In the genomic region with DNA sequence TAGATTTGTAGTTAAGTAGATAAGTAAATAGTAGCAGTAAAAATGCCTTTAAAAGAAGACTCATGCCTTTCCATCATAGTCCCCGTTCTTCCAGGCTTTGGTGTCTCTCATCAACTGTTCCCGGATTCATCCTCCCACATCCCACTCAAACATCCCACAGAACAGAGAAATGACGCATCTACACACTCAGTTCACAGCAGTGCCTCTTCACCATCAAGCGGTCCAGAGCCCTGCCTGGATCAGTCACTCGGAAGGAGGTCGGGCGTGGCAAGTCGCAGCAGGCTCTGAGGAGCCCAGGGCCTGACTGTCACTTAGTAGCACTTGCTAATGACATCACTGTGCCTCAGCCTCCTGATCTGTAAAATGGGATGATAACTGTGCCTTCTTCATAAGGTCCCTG, we compare ENCODE assay signal across 26 mouse cellular contexts.
A peak's percentile ranks its signal among the peaks of the same experiment; 100 is the strongest.
DNase-seq lines count a peak whose midpoint lies in the region; ATAC-seq and TF ChIP-seq lines count a peak whose summit lies in the region.
"Had no signal": no experiment of that assay in that cellular context is flagged by ENCODE, and none has a peak within 500 bp of the region (broad histone marks: within the 10 kb centered on the region; RNA-seq: fewer than 3 reads in every experiment).

No protein-coding gene starts in this region.

- peak overlapping the region; percentile 3; the same call in 1 of the 2 replicates for H3K27ac ChIP-seq in cerebellum, adult 2 months (ENCODE audit: insufficient read depth, low read length)
- H3K27ac ChIP-seq in hindbrain, embryonic 13.5 days: peak overlapping the region; percentile 78
- H3K27ac ChIP-seq in hindbrain, embryonic 11.5 days (ENCODE audit: low read depth, low read length): no peak overlapping the region; the same call in 1 of the 2 replicates
- no peak overlapping the region for H3K27ac ChIP-seq in cortical plate, adult 2 months (ENCODE audit: insufficient read depth, low read length)
- H3K27ac ChIP-seq: forebrain, embryonic 10.5 days; hindbrain, embryonic 15.5 days; intestine, embryonic 15.5 days; limb, embryonic 15.5 days; liver, embryonic 14.5 days had no signal

- no peak for TF ChIP-seq CTCF in cerebellum, adult 2 months (IDR thresholded peaks at IDR 0.05; ENCODE audit: borderline replicate concordance, insufficient read depth, low read depth, low read length)
- no peak for TF ChIP-seq CTCF in cortical plate, adult 2 months (IDR thresholded peaks at IDR 0.05; ENCODE audit: extremely low read depth, insufficient read depth, low read length)

- no peak overlapping the region for H3K4me3 ChIP-seq in cerebellum, adult 2 months (replicated peaks; ENCODE audit: insufficient read depth, low read depth, low read length)
- H3K4me3 ChIP-seq in hindbrain, embryonic 13.5 days: no peak overlapping the region
- H3K4me3 ChIP-seq in hindbrain, embryonic 11.5 days (ENCODE audit: low read depth, low read length): no peak overlapping the region
- H3K4me3 ChIP-seq in cortical plate, adult 2 months (ENCODE audit: insufficient read depth, low read length): no peak overlapping the region
- H3K4me3 ChIP-seq: forebrain, embryonic 10.5 days; heart, embryonic 12.5 days; hindbrain, embryonic 15.5 days; intestine, embryonic 15.5 days; limb, embryonic 15.5 days had no signal

- no peaks in the 10 kb centered on the region for H3K9me3 ChIP-seq in hindbrain, embryonic 13.5 days
- no peaks in the 10 kb centered on the region for H3K9me3 ChIP-seq in hindbrain, embryonic 11.5 days (ENCODE audit: control insufficient read depth, low read length)
- H3K9me3 ChIP-seq: forebrain, embryonic 10.5 days; heart, embryonic 12.5 days; hindbrain, embryonic 15.5 days; intestine, embryonic 15.5 days; limb, embryonic 15.5 days had no signal

- intact Hi-C loops in left cerebral cortex, postnatal 10 days (cut with DNase I): no loop called here

- H3K9ac ChIP-seq in hindbrain, embryonic 13.5 days: no peak overlapping the region
- no peak overlapping the region for H3K9ac ChIP-seq in hindbrain, embryonic 11.5 days (ENCODE audit: low read depth, low read length)
- H3K9ac ChIP-seq: heart, embryonic 12.5 days; hindbrain, embryonic 15.5 days; intestine, embryonic 15.5 days; limb, embryonic 15.5 days; liver, embryonic 14.5 days; lung, embryonic 14.5 days had no signal

- DNase-seq in cerebellum, adult 2 months: peak in 1 of 2 experiments; percentile 46
- no peak for DNase-seq in cerebellum, postnatal 10 days
- no peak for DNase-seq in hindbrain, embryonic 11.5 days (ENCODE audit: low spot score)
- DNase-seq in left cerebral cortex, adult 9 months (ENCODE audit: low spot score in 2 of 2): peak; percentile 58 to 71
- no peak for DNase-seq in left cerebral cortex, postnatal 10 days (ENCODE audit: extremely low spot score in 1 of 2, low spot score in 2 of 2)
- DNase-seq: adrenal gland, postnatal 14 days; cerebellum, adult 9-10 months; gastrocnemius, postnatal 25 days; heart, adult 18-20 months; heart, postnatal 10 days; kidney, adult 8-10 months; kidney, postnatal 10 days; right cerebral cortex, postnatal 14 days; thymus, postnatal 25 days had no signal

- 0 out of 2 replicates have a peak, but pooled peaks have one; percentile 12 for ATAC-seq in hindbrain, embryonic 13.5 days (ENCODE audit: low FRiP score)
- ATAC-seq in hindbrain, embryonic 11.5 days (ENCODE audit: low FRiP score): no peak
- no peak for ATAC-seq in megakaryocyte progenitor cell, adult 5-6 weeks (replicated peaks; ENCODE audit: poor library complexity)
- ATAC-seq: forebrain, embryonic 16.5 days; intestine, embryonic 15.5 days; midbrain, embryonic 16.5 days had no signal

- 19% methylated on average over 8 of the region's 8 CpGs for WGBS in cerebellum, adult 2 months
- 93% methylated on average over 8 of the region's 8 CpGs for WGBS in hindbrain, embryonic 13.5 days
- 94% methylated on average over 8 of the region's 8 CpGs for whole genome bisulfite sequencing in hindbrain, embryonic 11.5 days

- no peak overlapping the region for H3K4me2 ChIP-seq in hindbrain, embryonic 13.5 days
- no peak overlapping the region for H3K4me2 ChIP-seq in hindbrain, embryonic 11.5 days (replicated peaks; ENCODE audit: low read depth, low read length)
- H3K4me2 ChIP-seq: heart, embryonic 12.5 days; hindbrain, embryonic 15.5 days; intestine, embryonic 15.5 days; limb, embryonic 15.5 days; lung, embryonic 14.5 days had no signal

- no peaks in the 10 kb centered on the region for H3K27me3 ChIP-seq in cerebellum, adult 2 months (ENCODE audit: control insufficient read depth, insufficient read depth, low read length)
- H3K27me3 ChIP-seq in hindbrain, embryonic 13.5 days: no peaks in the 10 kb centered on the region
- no peaks in the 10 kb centered on the region for H3K27me3 ChIP-seq in hindbrain, embryonic 11.5 days (ENCODE audit: control insufficient read depth, insufficient read depth, low read length)
- H3K27me3 ChIP-seq: heart, embryonic 12.5 days; hindbrain, embryonic 15.5 days; intestine, embryonic 15.5 days; limb, embryonic 15.5 days had no signal

- H3K36me3 ChIP-seq in hindbrain, embryonic 13.5 days: peaks cover 3% of the 10 kb centered on the region
- no peaks in the 10 kb centered on the region for H3K36me3 ChIP-seq in hindbrain, embryonic 11.5 days (ENCODE audit: control insufficient read depth, insufficient read depth, low read length)
- H3K36me3 ChIP-seq: hindbrain, embryonic 15.5 days; intestine, embryonic 15.5 days; limb, embryonic 15.5 days had no signal

- TF ChIP-seq POLR2A in cerebellum, adult 2 months (IDR thresholded peaks at IDR 0.05; ENCODE audit: borderline replicate concordance, insufficient read depth, low read length): no peak
- 0 out of 2 replicates have a peak, but pooled peaks have one; percentile 6 for TF ChIP-seq POLR2A in cortical plate, adult 2 months (IDR thresholded peaks at IDR 0.05; ENCODE audit: extremely low read depth, insufficient read depth, low read length)

- H3K4me1 ChIP-seq in cerebellum, adult 2 months (ENCODE audit: control insufficient read depth, insufficient read depth, low read length): peaks cover 52% of the 10 kb centered on the region
- peaks cover 56% of the 10 kb centered on the region for H3K4me1 ChIP-seq in hindbrain, embryonic 13.5 days (replicated peaks)
- H3K4me1 ChIP-seq in hindbrain, embryonic 11.5 days (replicated peaks; ENCODE audit: control insufficient read depth, insufficient read depth, low read length): no peaks in the 10 kb centered on the region
- peaks cover 25% of the 10 kb centered on the region for H3K4me1 ChIP-seq in cortical plate, adult 2 months (ENCODE audit: control insufficient read depth, insufficient read depth, low read length)

Comparison
In these comparisons a context has a peak if more than half of its experiments do, and no peak if none do; other contexts are left out.
1. DNase-seq: peak in left cerebral cortex, adult 9 months (2 of 2); none in cerebellum, postnatal 10 days (0 of 2), hindbrain, embryonic 11.5 days (single experiment) and left cerebral cortex, postnatal 10 days (0 of 2).
2. H3K27ac ChIP-seq: peak in cerebellum, adult 2 months (single experiment) and hindbrain, embryonic 13.5 days (single experiment); none in hindbrain, embryonic 11.5 days (single experiment) and cortical plate, adult 2 months (single experiment).